Mouse (Mus musculus) CH12.LX (cell line): ENCODE data around the gene Gm21750.

Experiments
- PAX5 ChIP-seq: IDR thresholded peaks from 2 replicates; pipeline ENCODE4 v1.6.1; 2012; ENCODE audit warnings: low read length, inconsistent platforms, mixed read lengths
- POLR2AphosphoS2 ChIP-seq: IDR thresholded peaks from 2 replicates; pipeline ENCODE4 v1.6.1; 2011; ENCODE audit warnings: low read depth, low read length, improper control_type of control experiment

GRCm38 (mm10) chr14:73634356-73634755 is 26.7 kb upstream of the Gm21750 start:
- TF ChIP-seq POLR2AphosphoS2 (no peak), PAX5 (no peak)
